Mouse (Mus musculus) Muller cell, postnatal 12 days (primary cell): ENCODE measurements at regions not wholly inside any gene's neighbourhood (a gene's known extent, or its start where the extent isn't known, plus 50 kb on each side); places are given as distances from the start of the nearest gene placed in this dataset.
"Not testable (repeated sequence)": the region's sequence is repeated elsewhere in the genome, so short reads cannot be mapped to it uniquely, and the experiment has no call there.

Experiments used
- DNase-seq: peaks from one replicate; pipeline ENCODE4 v3.0.0-alpha.2; 2015; ENCODE audit errors: inconsistent ontology term

GRCm38 (mm10) chr4:71422121-71422520 lies 335.6 kb downstream of the Gm11232 start:
- DNase-seq: not testable (repeated sequence)

GRCm38 (mm10) chr4:71409867-71410266 lies 347.9 kb downstream of the Gm11232 start:
- DNase-seq: no peak

GRCm38 (mm10) chr4:71390444-71390843 lies 367.3 kb downstream of the Gm11232 start:
- no peak for DNase-seq

DNA sequence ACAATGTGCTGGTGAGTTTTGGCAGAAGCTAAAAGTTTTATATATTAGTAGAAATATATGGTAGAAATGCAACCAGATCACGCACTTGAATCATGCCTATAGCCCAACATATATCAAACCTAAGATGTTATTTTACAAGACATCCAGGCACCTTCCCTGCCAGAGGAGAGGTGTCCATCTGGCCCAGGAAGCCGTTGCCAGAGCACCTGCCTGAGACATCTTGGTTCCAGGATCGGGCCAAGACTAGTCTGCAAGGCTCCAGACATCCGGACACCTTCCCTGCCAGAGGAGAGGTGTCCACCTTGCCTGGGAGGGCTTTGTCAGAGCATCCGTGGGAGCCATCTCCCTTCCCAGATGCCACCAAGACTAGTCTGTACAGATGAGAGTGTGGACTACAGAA lies 388.5 kb downstream of the Gm11232 start:
- DNase-seq: no peak

GRCm38 (mm10) chr4:71363761-71364160 lies 394.0 kb downstream of the Gm11232 start:
- DNase-seq: no peak

DNA sequence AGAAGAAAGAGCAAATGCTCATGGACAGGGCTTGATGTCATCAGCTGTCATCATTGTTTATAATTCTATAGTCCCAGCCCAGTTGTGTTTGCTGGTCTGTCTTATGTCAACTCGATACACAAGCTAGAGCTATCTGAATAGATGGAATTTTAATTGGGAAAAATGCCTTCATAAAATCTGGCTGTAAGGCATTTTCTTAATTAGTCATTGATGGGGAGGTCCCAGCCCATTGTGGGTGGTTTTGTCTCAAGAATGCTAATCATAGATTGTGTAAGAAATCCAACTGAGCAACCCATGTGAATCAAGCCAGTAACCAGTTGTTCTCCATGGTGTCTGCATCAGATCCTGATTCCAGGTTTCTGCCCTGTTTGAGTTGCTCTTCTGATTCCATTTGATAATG lies 400.1 kb downstream of the Gm11232 start:
- DNase-seq: peak; percentile 94

- no peak for DNase-seq
These were observed 401.1 kb downstream of the Gm11232 start for GRCm38 (mm10) chr4:71356714-71357113.

DNA sequence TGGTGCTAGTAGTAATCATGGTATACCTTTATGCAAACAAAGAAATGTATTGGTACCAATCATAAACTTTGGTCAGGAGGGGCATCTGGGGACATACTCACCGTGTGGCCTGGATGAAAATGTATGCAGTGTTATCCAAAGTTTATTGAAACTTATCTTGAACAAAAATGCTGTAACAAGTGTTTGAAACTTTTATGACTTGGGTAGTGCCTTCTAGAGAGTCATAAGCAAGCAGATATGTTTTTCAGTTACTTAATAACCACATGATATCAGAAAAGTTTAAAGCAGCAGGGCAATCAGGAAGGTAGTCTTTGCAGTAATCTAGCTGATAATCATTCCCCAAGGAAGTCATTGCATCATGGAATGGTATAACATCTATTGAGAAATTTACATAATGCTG lies 401.5 kb downstream of the Gm11232 start:
- no peak for DNase-seq

DNA sequence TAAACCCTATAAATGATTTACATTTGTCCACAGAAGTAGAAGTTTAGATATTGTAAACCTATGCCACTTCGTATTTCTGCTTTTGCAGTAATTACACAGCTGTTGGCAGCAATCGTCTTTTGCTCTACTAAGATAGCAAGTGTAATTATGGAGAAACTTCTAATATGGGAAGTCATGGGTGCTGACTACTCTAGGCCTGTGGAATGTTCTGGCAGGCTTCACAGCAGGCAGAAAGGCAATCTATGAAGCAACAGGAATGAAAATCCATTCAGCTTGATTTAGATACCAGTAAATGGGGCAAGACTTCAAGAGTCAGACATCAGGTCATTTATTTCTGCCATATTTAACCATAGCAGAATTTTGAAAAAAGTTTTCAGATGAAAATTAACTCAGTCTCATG lies 405.9 kb downstream of the Gm11232 start:
- peak; percentile 70 for DNase-seq

- DNase-seq: no peak
These were observed 414.7 kb downstream of the Gm11232 start for GRCm38 (mm10) chr4:71343068-71343467.

- no peak for DNase-seq
These were observed 419.2 kb downstream of the Gm11232 start for GRCm38 (mm10) chr4:71338582-71338981.

DNA sequence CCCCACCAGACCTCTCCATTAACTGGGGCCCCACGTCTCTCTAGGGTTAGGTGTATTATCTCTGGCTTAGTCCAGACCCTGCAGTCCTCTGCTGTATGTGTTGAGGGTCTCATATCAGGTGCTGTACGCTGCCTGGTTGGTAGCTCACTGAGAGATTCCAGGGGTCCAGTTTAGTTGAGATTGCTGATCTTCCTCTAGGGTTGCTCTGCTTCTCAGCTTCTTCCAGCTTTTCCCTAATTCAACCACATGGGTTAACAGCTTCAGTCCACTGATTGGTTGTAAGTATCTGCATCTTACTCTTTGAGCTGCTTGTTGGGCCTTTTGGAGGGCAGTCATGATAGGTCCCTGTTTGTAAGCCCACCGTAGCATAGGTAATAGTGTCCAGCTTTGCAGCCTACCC lies 425.1 kb downstream of the Gm11232 start:
- no peak for DNase-seq

GRCm38 (mm10) chr4:71332018-71332417 lies 425.7 kb downstream of the Gm11232 start:
- DNase-seq: peak; percentile 10

DNA sequence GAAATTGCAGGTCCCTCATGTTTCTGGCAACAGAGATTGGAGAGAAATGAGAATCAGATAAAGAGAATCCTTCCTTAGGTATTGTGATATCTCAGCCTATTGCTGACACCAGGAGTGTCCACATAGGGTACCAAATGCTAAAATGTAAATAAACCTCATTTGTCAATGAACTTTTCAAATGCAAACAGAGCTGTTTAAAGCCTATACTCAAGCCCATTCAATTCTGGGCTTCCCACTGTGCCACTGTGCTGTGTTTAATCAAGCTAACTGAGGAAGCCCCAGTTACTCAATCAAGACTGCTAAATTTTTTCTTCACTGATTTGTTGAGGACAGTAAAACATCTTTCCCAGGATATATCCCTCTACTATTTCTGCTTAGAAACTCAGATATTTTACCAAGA lies 441.2 kb downstream of the Gm11232 start:
- DNase-seq: no peak

- no peak for DNase-seq
These were observed 450.6 kb downstream of the Gm11232 start for GRCm38 (mm10) chr4:71307176-71307612.

DNA sequence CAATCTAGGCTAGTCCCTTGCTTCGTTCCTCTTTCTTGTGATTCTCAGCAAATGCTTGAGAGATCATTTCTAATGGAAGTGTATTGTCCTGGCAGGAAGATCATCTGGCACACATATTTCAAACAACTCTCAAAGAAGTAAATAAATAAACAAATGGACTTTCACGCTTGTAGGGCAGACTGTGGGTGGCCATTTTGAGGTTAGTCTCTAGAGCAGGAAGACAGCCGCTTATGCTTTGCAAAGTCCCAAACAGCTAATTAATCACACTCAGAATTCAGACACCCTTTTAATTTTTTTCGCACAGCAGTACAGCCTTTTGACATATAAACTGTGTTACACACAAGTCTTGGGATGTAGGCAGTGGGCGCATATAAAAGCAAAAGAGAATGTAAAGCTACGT lies 451.1 kb downstream of the Gm11232 start:
- no peak for DNase-seq

GRCm38 (mm10) chr4:71295716-71296115 lies 462.0 kb downstream of the Gm11232 start:
- DNase-seq: not testable (repeated sequence)

DNA sequence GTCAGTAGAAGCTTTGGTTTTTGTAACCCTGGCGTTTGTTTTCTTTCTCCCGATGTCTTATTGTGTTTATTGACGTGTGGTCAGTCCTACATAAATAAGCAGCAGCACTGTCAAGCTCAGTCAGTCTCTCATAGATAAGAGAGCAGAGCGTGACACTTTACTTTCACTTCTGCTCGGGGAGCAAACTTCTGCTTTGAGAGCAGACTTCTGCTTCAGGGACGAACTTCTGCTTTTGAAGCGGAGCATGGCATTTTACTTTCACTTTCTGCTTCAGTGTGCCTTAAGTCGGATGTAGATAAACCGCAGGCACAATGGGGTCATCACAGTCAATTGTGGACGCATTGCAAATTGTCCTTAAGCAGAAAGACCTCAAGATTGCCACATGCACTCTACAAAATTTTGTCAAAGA lies 466.0 kb downstream of the Gm11232 start:
- DNase-seq: no peak

- DNase-seq: not testable (repeated sequence)
These were observed 466.5 kb downstream of the Gm11232 start for GRCm38 (mm10) chr4:71291111-71291740.

- DNase-seq: no peak
These were observed 474.6 kb downstream of the Gm11232 start for GRCm38 (mm10) chr4:71283147-71283546.

- DNase-seq: no peak
These were observed 478.1 kb downstream of the Gm11232 start for GRCm38 (mm10) chr4:71279710-71280109.

DNA sequence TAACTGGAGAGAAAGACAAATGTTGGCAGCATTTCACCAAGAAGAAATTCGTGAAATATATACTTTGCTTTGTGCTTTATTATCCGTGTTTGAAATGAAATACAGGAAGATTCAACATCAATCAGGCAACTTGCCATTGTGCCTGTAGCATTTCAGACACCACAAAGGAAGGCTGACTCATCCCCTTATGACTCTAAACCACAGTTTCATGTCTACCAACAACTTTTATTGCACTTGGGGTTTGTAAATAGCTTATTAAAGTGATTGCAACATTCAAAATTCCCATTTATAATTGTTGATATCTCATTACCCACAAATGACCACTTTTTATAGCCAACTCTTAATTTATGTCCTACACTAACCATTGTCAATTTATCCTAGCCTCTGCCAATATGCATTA lies 497.9 kb downstream of the Gm11232 start:
- DNase-seq: peak; percentile 85

DNA sequence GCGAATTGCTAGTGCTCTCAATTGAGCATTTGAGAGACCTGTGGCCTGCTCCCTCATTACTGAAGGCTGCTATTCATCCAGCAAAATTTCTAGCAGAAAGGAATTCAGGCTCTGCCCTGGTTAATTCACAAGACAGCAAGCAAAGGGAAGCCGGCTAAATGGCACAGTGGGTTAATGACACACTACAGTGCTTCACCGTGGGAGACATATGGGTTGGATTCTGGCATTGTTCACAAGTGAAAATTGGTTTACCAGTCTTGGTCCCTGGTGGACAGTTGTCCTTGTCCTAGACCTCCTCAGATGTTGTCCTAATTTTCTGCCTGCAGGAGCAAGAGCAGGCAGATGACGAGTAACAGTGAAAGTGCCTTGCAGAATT lies 527.3 kb downstream of the Gm11232 start:
- DNase-seq: peak; percentile 93
